Mouse (Mus musculus): Measurements from ENCODE around the gene 1600002K03Rik.
A peak's percentile ranks its signal among the peaks of the same experiment; 100 is the strongest.

1600002K03Rik gene

GRCm38 (mm10) chr10:80141243-80141642 is 31.5 kb upstream of the 1600002K03Rik start:
- DNase-seq (ENCODE audit: low read depth), result peak; percentile 92

GRCm38 (mm10) chr10:80141786-80142529 is 30.8 kb upstream of the 1600002K03Rik start:
- peak; percentile 99 for DNase-seq (ENCODE audit: low read depth)

GRCm38 (mm10) chr10:80142530-80142925 is 30.2 kb upstream of the 1600002K03Rik start:
- DNase-seq (ENCODE audit: low read depth), result no peak

GRCm38 (mm10) chr10:80143664-80144063 is 29.1 kb upstream of the 1600002K03Rik start:
- no peak for DNase-seq (ENCODE audit: low read depth)

- no peak for DNase-seq (ENCODE audit: low read depth)
Observed at GRCm38 (mm10) chr10:80144159-80144558, 28.6 kb upstream of the 1600002K03Rik start.

GRCm38 (mm10) chr10:80144864-80145838 is 27.6 kb upstream of the 1600002K03Rik start:
- no peak for DNase-seq (ENCODE audit: low read depth)

- no peak for DNase-seq (ENCODE audit: low read depth)
Observed at GRCm38 (mm10) chr10:80145896-80146295, 26.8 kb upstream of the 1600002K03Rik start.

GRCm38 (mm10) chr10:80146568-80147011 is 26.2 kb upstream of the 1600002K03Rik start:
- no peak for DNase-seq (ENCODE audit: low read depth)

- DNase-seq (ENCODE audit: low read depth), result no peak
Observed at GRCm38 (mm10) chr10:80147146-80147718, 25.5 kb upstream of the 1600002K03Rik start.

- no peak for DNase-seq (ENCODE audit: low read depth)
Observed at GRCm38 (mm10) chr10:80147719-80148601, 24.8 kb upstream of the 1600002K03Rik start, which contains the start of gene Midn. Gene Midn (plus strand): TSS chr10:80148272.

GRCm38 (mm10) chr10:80148610-80149290 is 24.0 kb upstream of the 1600002K03Rik start:
- DNase-seq (ENCODE audit: low read depth), result peak; percentile 85

- peak; percentile 96 for DNase-seq (ENCODE audit: low read depth)
Observed at GRCm38 (mm10) chr10:80149291-80150225, 23.2 kb upstream of the 1600002K03Rik start.

GRCm38 (mm10) chr10:80150226-80151210 is 22.2 kb upstream of the 1600002K03Rik start:
- DNase-seq (ENCODE audit: low read depth), result no peak

GRCm38 (mm10) chr10:80151211-80152034 is 21.3 kb upstream of the 1600002K03Rik start:
- DNase-seq (ENCODE audit: low read depth), result no peak

GRCm38 (mm10) chr10:80152071-80152872 is 20.5 kb upstream of the 1600002K03Rik start:
- no peak for DNase-seq (ENCODE audit: low read depth)

GRCm38 (mm10) chr10:80152873-80153260 is 19.9 kb upstream of the 1600002K03Rik start:
- DNase-seq (ENCODE audit: low read depth), result no peak

GRCm38 (mm10) chr10:80153713-80154112 is 19.0 kb upstream of the 1600002K03Rik start:
- no peak for DNase-seq (ENCODE audit: low read depth)
